Mouse (Mus musculus) myocyte (in vitro differentiated cells): Measurements from ENCODE around the gene 6330403K07Rik. TPM values are rescaled to one million over a fixed set of nuclear protein-coding genes. Genes with fewer than 3 reads are reported as not detected.

Source experiments
- H3K27me3 ChIP-seq: one replicate; pipeline ENCODE4 v1.6.1; 2011; ENCODE audit not compliant: control insufficient read depth, insufficient read depth, insufficient read length
- H3K36me3 ChIP-seq: one replicate; pipeline ENCODE4 v1.6.1; 2011; ENCODE audit not compliant: control insufficient read depth, insufficient read depth
- H3K4me2 ChIP-seq: one replicate; pipeline ENCODE4 v1.6.1; 2011; ENCODE audit warnings: low read depth, control low read depth
- H3K4me3 ChIP-seq: one replicate; pipeline ENCODE4 v1.5.1; 2011; ENCODE audit warnings: mild to moderate bottlenecking, control low read depth, moderate library complexity
- H3K79me2 ChIP-seq: one replicate; pipeline ENCODE4 v1.6.1; 2011; ENCODE audit not compliant: control insufficient read depth, insufficient read depth
- H3ac ChIP-seq: one replicate; pipeline ENCODE4 v1.6.1; 2011; ENCODE audit not compliant: control insufficient read depth, insufficient read length
- CEBPB ChIP-seq: IDR thresholded peaks from 2 replicates; pipeline ENCODE4 v1.6.1; 2011; ENCODE audit warnings: mild to moderate bottlenecking, moderate library complexity; ENCODE audit not compliant: poor library complexity, insufficient read depth, severe bottlenecking
- E2F4 ChIP-seq: IDR thresholded peaks from one replicate; pipeline ENCODE4 v1.6.1; 2011; ENCODE audit warnings: mild to moderate bottlenecking, control low read depth, moderate library complexity; ENCODE audit not compliant: insufficient read depth
- MAX ChIP-seq: IDR thresholded peaks from one replicate; pipeline ENCODE4 v1.6.1; 2011; ENCODE audit warnings: low read depth, mild to moderate bottlenecking, control low read depth
- MYOD1 ChIP-seq, 3 experiments: IDR thresholded peaks; one replicate each; pipeline ENCODE4 v1.6.1; 2011; ENCODE audit warnings: control low read depth in 2 of 3, low read depth in 2 of 3, mild to moderate bottlenecking in 2 of 3, moderate library complexity in 1 of 3; ENCODE audit not compliant: insufficient read length in 2 of 3, control insufficient read depth in 1 of 3
- MYOG ChIP-seq, 3 experiments: IDR thresholded peaks; one replicate each; pipeline ENCODE4 v1.6.1; 2011; ENCODE audit warnings: control low read depth in 2 of 3, low read depth in 2 of 3, mild to moderate bottlenecking in 2 of 3; ENCODE audit not compliant: insufficient read length in 2 of 3, control insufficient read depth in 1 of 3, insufficient read depth in 1 of 3
- POLR2A ChIP-seq: IDR thresholded peaks from one replicate; pipeline ENCODE4 v1.6.1; 2011; ENCODE audit warnings: low read depth, mild to moderate bottlenecking, control low read depth, moderate library complexity; ENCODE audit not compliant: insufficient read length
- POLR2AphosphoS2 ChIP-seq: IDR thresholded peaks from one replicate; pipeline ENCODE4 v1.6.1; 2011; ENCODE audit warnings: low read depth, control low read depth; ENCODE audit not compliant: insufficient read length
- REST ChIP-seq: IDR thresholded peaks from one replicate; pipeline ENCODE4 v1.6.1; 2011; ENCODE audit warnings: mild to moderate bottlenecking, control low read depth, moderate library complexity; ENCODE audit not compliant: insufficient read depth, insufficient read length
- SRF ChIP-seq: IDR thresholded peaks from one replicate; pipeline ENCODE4 v1.6.1; 2011; ENCODE audit warnings: low read depth; ENCODE audit not compliant: control insufficient read depth, insufficient read length
- TCF12 ChIP-seq: IDR thresholded peaks from one replicate; pipeline ENCODE4 v1.6.1; 2011; ENCODE audit warnings: mild to moderate bottlenecking, control low read depth; ENCODE audit not compliant: poor library complexity, insufficient read depth, severe bottlenecking
- TCF3 ChIP-seq: IDR thresholded peaks from one replicate; pipeline ENCODE4 v1.6.1; 2011; ENCODE audit warnings: low read depth, control low read depth; ENCODE audit not compliant: insufficient read length
- USF1 ChIP-seq: IDR thresholded peaks from one replicate; pipeline ENCODE4 v1.6.1; 2011; ENCODE audit warnings: low read depth, mild to moderate bottlenecking, control low read depth, moderate library complexity
- polyA plus RNA-seq: library from polyadenylated mRNA; unstranded; fragments of >200 nt; fragmentation: generic; extraction: Trizol; gene quantifications from one replicate; pipeline ENCODE4 v1.2.1, GENCODE M21; 2012; ENCODE audit warnings: missing spikeins

The 6330403K07Rik gene
- 0.11 TPM for polyA plus RNA-seq

DNA sequence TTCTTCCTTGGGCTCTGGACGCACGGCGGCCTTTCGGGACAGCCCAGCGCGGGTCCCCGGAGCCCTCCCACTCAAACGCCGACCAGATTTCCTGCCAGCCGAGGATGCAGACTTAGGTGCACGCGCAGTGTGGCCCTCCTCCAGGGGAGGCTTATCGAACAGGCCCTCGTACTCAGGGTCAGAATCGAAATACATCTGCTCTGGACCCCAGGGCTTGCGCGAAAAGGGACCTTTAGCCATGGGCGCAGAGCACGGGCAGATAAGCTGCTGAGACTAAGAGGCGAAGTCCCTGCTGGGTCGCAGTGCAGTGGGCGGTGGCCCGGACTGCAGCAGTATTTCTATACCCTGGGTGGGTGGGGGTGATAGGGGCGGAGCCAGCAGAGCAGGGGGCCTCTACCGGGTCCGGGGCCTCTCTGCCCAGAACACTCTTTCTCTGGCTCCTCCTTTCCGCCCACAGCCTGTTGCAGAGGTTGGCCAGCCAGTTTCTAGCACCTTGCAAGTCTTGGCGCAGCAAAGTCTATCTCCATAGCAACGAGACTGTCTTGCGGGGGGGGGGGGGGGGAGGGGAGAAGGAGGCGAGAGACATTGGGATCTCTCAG is at the start of gene 6330403K07Rik:
6330403K07Rik (minus strand) TSS at position 351 of the 599 bp plus-strand sequence.
- H3K27me3 ChIP-seq: no peaks in the 10 kb centered on the region
- H3K79me2 ChIP-seq: no peaks in the 10 kb centered on the region
- no peak within 1 kb of the TSS for H3K4me2 ChIP-seq
- TF ChIP-seq REST (no peak), USF1 (no peak), MYOG (IDR thresholded peaks at IDR 0.05; ENCODE audit: control insufficient read depth in 1 of 3, insufficient read depth in 1 of 3, insufficient read length in 2 of 3, low read depth in 2 of 3) (no peak)
- H3K36me3 ChIP-seq: no peaks in the 10 kb centered on the region
- no peak within 1 kb of the TSS for H3K4me3 ChIP-seq
- no peak within 1 kb of the TSS for H3ac ChIP-seq

DNA sequence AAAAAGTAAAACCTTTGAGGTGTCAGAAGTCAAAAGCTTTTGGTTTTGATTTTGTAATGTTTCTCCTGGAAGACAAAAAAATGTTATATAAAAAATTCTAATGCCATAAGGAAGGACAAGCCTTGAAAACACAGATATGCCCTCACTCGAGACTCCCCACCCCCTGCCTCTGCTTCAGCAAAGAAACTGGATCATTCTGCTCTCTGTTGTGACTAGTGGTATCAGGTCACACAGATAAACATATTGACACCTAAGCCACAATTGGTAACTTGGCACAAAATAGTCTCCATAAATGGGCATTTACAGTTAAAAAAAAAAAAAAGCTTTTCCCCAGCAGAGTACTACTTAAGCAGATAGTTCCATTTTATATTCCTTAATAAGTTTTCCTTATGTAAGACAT is 43.0 kb upstream of the 6330403K07Rik start:
- TF ChIP-seq CEBPB: no peak
- no peak for TF ChIP-seq TCF3
- TF ChIP-seq SRF: no peak
- TF ChIP-seq MAX: no peak
- TF ChIP-seq TCF12: no peak
- TF ChIP-seq POLR2AphosphoS2: no peak
- no peak for TF ChIP-seq E2F4
- no peak for TF ChIP-seq MYOD1 (IDR thresholded peaks at IDR 0.05; ENCODE audit: control insufficient read depth in 1 of 3, insufficient read length in 2 of 3, low read depth in 2 of 3)
- no peak for TF ChIP-seq MYOG (IDR thresholded peaks at IDR 0.05; ENCODE audit: control insufficient read depth in 1 of 3, insufficient read depth in 1 of 3, insufficient read length in 2 of 3, low read depth in 2 of 3)
- no peak for TF ChIP-seq USF1
- no peak for TF ChIP-seq REST
- no peak for TF ChIP-seq POLR2A
- H3ac ChIP-seq: no peak overlapping the region
- no peak overlapping the region for H3K4me2 ChIP-seq
- no peaks in the 10 kb centered on the region for H3K27me3 ChIP-seq
- H3K4me3 ChIP-seq: no peak overlapping the region
- H3K79me2 ChIP-seq: no peaks in the 10 kb centered on the region
- no peaks in the 10 kb centered on the region for H3K36me3 ChIP-seq

DNA sequence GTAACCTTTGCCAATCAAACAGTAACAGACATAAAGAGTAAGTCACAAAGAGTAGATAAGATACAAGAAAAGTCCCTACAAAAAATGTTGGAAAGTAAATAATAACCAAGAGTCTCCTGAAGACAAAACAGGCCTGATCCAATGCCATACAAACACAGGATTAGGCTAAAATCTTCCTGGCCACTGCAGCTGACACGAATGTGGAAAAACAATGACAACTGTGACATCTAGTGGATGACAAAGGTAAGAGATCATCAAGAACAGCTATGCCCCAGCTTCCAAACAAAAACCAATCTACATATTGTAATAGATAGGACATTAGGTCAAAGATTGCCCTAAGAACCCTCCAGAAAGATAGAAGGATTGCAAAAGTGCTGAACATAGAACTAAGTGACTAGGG is 19.2 kb upstream of the 6330403K07Rik start:
- TF ChIP-seq SRF (no peak), REST (no peak), CEBPB (no peak), USF1 (no peak), POLR2A (no peak), POLR2AphosphoS2 (no peak), MYOD1 (IDR thresholded peaks at IDR 0.05; ENCODE audit: control insufficient read depth in 1 of 3, insufficient read length in 2 of 3, low read depth in 2 of 3) (no peak), MAX (no peak), TCF3 (no peak), MYOG (IDR thresholded peaks at IDR 0.05; ENCODE audit: control insufficient read depth in 1 of 3, insufficient read depth in 1 of 3, insufficient read length in 2 of 3, low read depth in 2 of 3) (no peak), TCF12 (no peak), E2F4 (no peak)
- Histone ChIP-seq H3K27me3 (no peaks in the 10 kb centered on the region), H3K36me3 (no peaks in the 10 kb centered on the region), H3ac (no peak overlapping the region), H3K4me3 (no peak overlapping the region), H3K4me2 (no peak overlapping the region), H3K79me2 (no peaks in the 10 kb centered on the region)

DNA sequence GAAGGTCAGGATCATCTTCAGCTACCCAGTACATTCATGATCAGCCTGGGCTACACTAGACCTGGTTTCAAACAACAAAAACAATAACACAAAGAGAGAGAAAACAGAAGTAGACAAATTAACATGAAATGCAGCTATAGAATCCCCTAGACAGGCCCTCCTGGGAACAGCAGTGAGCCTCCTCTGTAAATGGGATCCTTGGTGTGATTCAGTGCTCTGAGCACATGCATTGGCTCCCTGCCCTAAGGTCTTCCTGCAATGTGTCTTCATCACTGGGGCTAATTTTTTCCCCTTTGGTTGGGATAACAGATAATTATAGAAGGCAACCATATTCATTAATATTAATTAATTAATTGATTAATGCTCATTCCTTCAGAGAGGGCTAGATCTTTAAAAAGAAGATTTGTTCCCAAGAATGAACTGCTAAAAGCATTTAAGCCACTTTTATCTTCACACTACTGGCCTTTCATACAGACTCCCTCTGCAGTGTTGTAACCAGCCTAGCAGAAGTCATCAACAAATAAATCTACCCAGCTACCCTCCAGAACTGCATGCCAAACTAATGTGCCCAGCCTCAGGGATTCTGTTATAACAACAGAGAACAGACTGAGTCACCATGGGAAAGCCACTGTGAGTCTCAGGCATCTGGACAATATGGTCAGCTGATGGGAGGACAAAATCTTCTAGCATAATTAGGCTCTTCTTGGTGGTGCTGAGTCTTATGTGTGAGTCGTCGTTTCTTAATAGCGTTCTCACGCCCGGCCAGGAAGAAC is 6.4 kb upstream of the 6330403K07Rik start:
- H3ac ChIP-seq: no peak overlapping the region

More for the DNA sequence above, 6.4 kb upstream of the 6330403K07Rik start:
- Histone ChIP-seq H3K4me3 (no peak overlapping the region), H3K4me2 (no peak overlapping the region), H3K27me3 (no peaks in the 10 kb centered on the region), H3K79me2 (no peaks in the 10 kb centered on the region), H3K36me3 (no peaks in the 10 kb centered on the region)
- TF ChIP-seq REST (no peak), POLR2AphosphoS2 (no peak), SRF (no peak), CEBPB (no peak), TCF3 (no peak), MYOD1 (IDR thresholded peaks at IDR 0.05; ENCODE audit: control insufficient read depth in 1 of 3, insufficient read length in 2 of 3, low read depth in 2 of 3) (no peak), MYOG (IDR thresholded peaks at IDR 0.05; ENCODE audit: control insufficient read depth in 1 of 3, insufficient read depth in 1 of 3, insufficient read length in 2 of 3, low read depth in 2 of 3) (no peak), E2F4 (no peak), POLR2A (no peak), USF1 (no peak), MAX (no peak), TCF12 (no peak)
